Mouse (Mus musculus) adrenal gland, adult 2 months (tissue): Measurements from ENCODE around the gene Ndufa13. TPM values are rescaled to one million over a fixed set of nuclear protein-coding genes. Genes with fewer than 3 reads are reported as not detected.
A peak's percentile ranks its signal among the peaks of the same experiment; 100 is the strongest.

Source experiments
- DNase-seq: peaks from one replicate; pipeline ENCODE4 v3.0.0; 2021
- polyA plus RNA-seq: library from polyadenylated mRNA; depleted of rRNA; stranded (reverse); fragments of >200 nt; gene quantifications from 2 replicates; pipeline ENCODE4 v1.2.3, GENCODE M21; 2012
- total RNA-seq, 2 experiments: library from RNA; stranded (reverse); gene quantifications; 2 replicates each; pipeline ENCODE4 v1.2.3; 2021

Gene Ndufa13
- total and polyA plus RNA-seq, 3 experiments, result 83.3 to 215 (median 160) TPM

GRCm38 (mm10) chr8:69880841-69881240 lies 21.5 kb downstream of the Ndufa13 start:
- no peak for DNase-seq

GRCm38 (mm10) chr8:69879678-69880077 lies 22.7 kb downstream of the Ndufa13 start:
- DNase-seq, result no peak

GRCm38 (mm10) chr8:69877992-69878391 lies 24.4 kb downstream of the Ndufa13 start:
- DNase-seq, result no peak

- no peak for DNase-seq
These were observed 25.0 kb downstream of the Ndufa13 start for GRCm38 (mm10) chr8:69877396-69877795.

GRCm38 (mm10) chr8:69876967-69877366 lies 25.4 kb downstream of the Ndufa13 start:
- no peak for DNase-seq

GRCm38 (mm10) chr8:69876097-69876496 lies 26.3 kb downstream of the Ndufa13 start:
- no peak for DNase-seq

- DNase-seq, result no peak
These were observed 27.7 kb downstream of the Ndufa13 start for GRCm38 (mm10) chr8:69874654-69875053.

- peak; percentile 53 for DNase-seq
These were observed 28.2 kb downstream of the Ndufa13 start for GRCm38 (mm10) chr8:69874155-69874554.

GRCm38 (mm10) chr8:69870907-69871306 lies 31.5 kb downstream of the Ndufa13 start:
- no peak for DNase-seq

GRCm38 (mm10) chr8:69870003-69870765 lies 32.2 kb downstream of the Ndufa13 start:
- no peak for DNase-seq

- peak; percentile 49 for DNase-seq
These were observed 34.5 kb downstream of the Ndufa13 start for GRCm38 (mm10) chr8:69867696-69868326.

GRCm38 (mm10) chr8:69864180-69864579 lies 38.2 kb downstream of the Ndufa13 start:
- DNase-seq, result no peak

- no peak for DNase-seq
These were observed 38.9 kb downstream of the Ndufa13 start for GRCm38 (mm10) chr8:69863387-69864020.

- no peak for DNase-seq
These were observed 41.1 kb downstream of the Ndufa13 start for GRCm38 (mm10) chr8:69861251-69861650.

GRCm38 (mm10) chr8:69860807-69861206 lies 41.6 kb downstream of the Ndufa13 start:
- no peak for DNase-seq

- DNase-seq, result no peak
These were observed 48.5 kb downstream of the Ndufa13 start for GRCm38 (mm10) chr8:69853869-69854268.

- peak; percentile 50 for DNase-seq
These were observed 51.3 kb downstream of the Ndufa13 start for GRCm38 (mm10) chr8:69850926-69851506.

- no peak for DNase-seq
These were observed 52.5 kb downstream of the Ndufa13 start for GRCm38 (mm10) chr8:69849899-69850298.

GRCm38 (mm10) chr8:69848951-69849350 lies 53.4 kb downstream of the Ndufa13 start:
- peak; percentile 80 for DNase-seq

GRCm38 (mm10) chr8:69847167-69848065 lies 54.9 kb downstream of the Ndufa13 start:
- no peak for DNase-seq
